Mouse (Mus musculus): ENCODE measurements at regions not wholly inside any gene's neighbourhood (a gene's known extent, or its start where the extent isn't known, plus 50 kb on each side); places are given as distances from the start of the nearest gene placed in this dataset.

GRCm38 (mm10) chr15:67364099-67364756 lies 863.5 kb upstream of the Lrrc6 start:
- no peak for TF ChIP-seq POLR2A (IDR thresholded peaks at IDR 0.05; ENCODE audit: insufficient read depth, low read depth, low read length)
- TF ChIP-seq CTCF (IDR thresholded peaks at IDR 0.05; ENCODE audit: insufficient read depth, low read depth, low read length): no peak
- WGBS: 73% methylated on average over 4 of the region's 4 CpGs
- no peak overlapping the region for H3K27ac ChIP-seq (ENCODE audit: insufficient read depth, low read depth, low read length)
- H3K4me1 ChIP-seq (ENCODE audit: control insufficient read depth, insufficient read depth, low read length): no peaks in the 10 kb centered on the region
- H3K4me3 ChIP-seq (ENCODE audit: insufficient read depth, low read depth, low read length): no peak overlapping the region

GRCm38 (mm10) chr15:67361012-67361571 lies 860.4 kb upstream of the Lrrc6 start:
- TF ChIP-seq CTCF (IDR thresholded peaks at IDR 0.05; ENCODE audit: insufficient read depth, low read depth, low read length) (no peak), POLR2A (IDR thresholded peaks at IDR 0.05; ENCODE audit: insufficient read depth, low read depth, low read length) (no peak)
- 43% methylated on average over 1 of the region's 1 CpGs for WGBS
- Histone ChIP-seq H3K4me1 (ENCODE audit: control insufficient read depth, insufficient read depth, low read length) (peaks cover 4% of the 10 kb centered on the region), H3K4me3 (ENCODE audit: insufficient read depth, low read depth, low read length) (no peak overlapping the region), H3K27ac (ENCODE audit: insufficient read depth, low read depth, low read length) (no peak overlapping the region)

GRCm38 (mm10) chr15:67357867-67358266 lies 857.2 kb upstream of the Lrrc6 start:
- H3K27ac ChIP-seq (ENCODE audit: insufficient read depth, low read depth, low read length): peak overlapping the region; percentile 54
- no peak overlapping the region for H3K4me3 ChIP-seq (ENCODE audit: insufficient read depth, low read depth, low read length)
- WGBS: 52% methylated on average over 3 of the region's 3 CpGs
- TF ChIP-seq POLR2A (IDR thresholded peaks at IDR 0.05; ENCODE audit: insufficient read depth, low read depth, low read length) (no peak), CTCF (IDR thresholded peaks at IDR 0.05; ENCODE audit: insufficient read depth, low read depth, low read length) (no peak)
- H3K4me1 ChIP-seq (ENCODE audit: control insufficient read depth, insufficient read depth, low read length): peaks cover 4% of the 10 kb centered on the region

- Histone ChIP-seq H3K4me1 (ENCODE audit: control insufficient read depth, insufficient read depth, low read length) (peaks cover 4% of the 10 kb centered on the region), H3K4me3 (ENCODE audit: insufficient read depth, low read depth, low read length) (no peak overlapping the region)
- TF ChIP-seq CTCF (IDR thresholded peaks at IDR 0.05; ENCODE audit: insufficient read depth, low read depth, low read length) (no peak), POLR2A (IDR thresholded peaks at IDR 0.05; ENCODE audit: insufficient read depth, low read depth, low read length) (no peak)
Measured at GRCm38 (mm10) chr15:67355334-67355733, 854.6 kb upstream of the Lrrc6 start.

GRCm38 (mm10) chr15:67354598-67355159 lies 854.0 kb upstream of the Lrrc6 start:
- TF ChIP-seq CTCF (IDR thresholded peaks at IDR 0.05; ENCODE audit: insufficient read depth, low read depth, low read length) (no peak), POLR2A (IDR thresholded peaks at IDR 0.05; ENCODE audit: insufficient read depth, low read depth, low read length) (no peak)
- Histone ChIP-seq H3K27ac (ENCODE audit: insufficient read depth, low read depth, low read length) (no peak overlapping the region), H3K4me3 (ENCODE audit: insufficient read depth, low read depth, low read length) (no peak overlapping the region), H3K4me1 (ENCODE audit: control insufficient read depth, insufficient read depth, low read length) (peaks cover 4% of the 10 kb centered on the region)

More at GRCm38 (mm10) chr15:67355334-67355733, 854.6 kb upstream of the Lrrc6 start:
- no peak overlapping the region for H3K27ac ChIP-seq (ENCODE audit: insufficient read depth, low read depth, low read length)

GRCm38 (mm10) chr15:67349501-67349900 lies 848.8 kb upstream of the Lrrc6 start:
- 82% methylated on average over 4 of the region's 4 CpGs for WGBS

GRCm38 (mm10) chr15:67345179-67346148 lies 844.8 kb upstream of the Lrrc6 start:
- no peak overlapping the region for H3K4me3 ChIP-seq (ENCODE audit: insufficient read depth, low read depth, low read length)
- no peaks in the 10 kb centered on the region for H3K4me1 ChIP-seq (ENCODE audit: control insufficient read depth, insufficient read depth, low read length)
- WGBS: 84% methylated on average over 7 of the region's 7 CpGs
- H3K27ac ChIP-seq (ENCODE audit: insufficient read depth, low read depth, low read length): no peak overlapping the region
- no peak for TF ChIP-seq CTCF (IDR thresholded peaks at IDR 0.05; ENCODE audit: insufficient read depth, low read depth, low read length)
- TF ChIP-seq POLR2A (IDR thresholded peaks at IDR 0.05; ENCODE audit: insufficient read depth, low read depth, low read length): no peak

More at GRCm38 (mm10) chr15:67349501-67349900, 848.8 kb upstream of the Lrrc6 start:
- Histone ChIP-seq H3K27ac (ENCODE audit: insufficient read depth, low read depth, low read length) (no peak overlapping the region), H3K4me3 (ENCODE audit: insufficient read depth, low read depth, low read length) (no peak overlapping the region), H3K4me1 (ENCODE audit: control insufficient read depth, insufficient read depth, low read length) (no peaks in the 10 kb centered on the region)
- TF ChIP-seq CTCF (IDR thresholded peaks at IDR 0.05; ENCODE audit: insufficient read depth, low read depth, low read length) (no peak), POLR2A (IDR thresholded peaks at IDR 0.05; ENCODE audit: insufficient read depth, low read depth, low read length) (no peak)

- H3K27ac ChIP-seq (ENCODE audit: insufficient read depth, low read depth, low read length): no peak overlapping the region
- WGBS: 82% methylated on average over 3 of the region's 3 CpGs
- no peak for TF ChIP-seq CTCF (IDR thresholded peaks at IDR 0.05; ENCODE audit: insufficient read depth, low read depth, low read length)
- no peak for TF ChIP-seq POLR2A (IDR thresholded peaks at IDR 0.05; ENCODE audit: insufficient read depth, low read depth, low read length)
- no peak overlapping the region for H3K4me3 ChIP-seq (ENCODE audit: insufficient read depth, low read depth, low read length)
- H3K4me1 ChIP-seq (ENCODE audit: control insufficient read depth, insufficient read depth, low read length): no peaks in the 10 kb centered on the region
Measured at GRCm38 (mm10) chr15:67342050-67342449, 841.3 kb upstream of the Lrrc6 start.
